In genomic region chr3:9546882-9547620, GRCm38 (mm10) we compare ENCODE assay signal across 8 mouse cellular contexts.
A peak's percentile ranks its signal among the peaks of the same experiment; 100 is the strongest.
DNase-seq lines count a peak whose midpoint lies in the region; ATAC-seq lines count a peak whose summit lies in the region.

No protein-coding gene starts in this region.

- DNase-seq in embryonic facial prominence, embryonic 11.5 days (ENCODE audit: low spot score): peak; percentile 30
- DNase-seq in embryonic facial prominence, embryonic 10.5 days (ENCODE audit: low spot score): no peak
- peak; percentile 17 for DNase-seq in liver
- no peak for DNase-seq in urinary bladder, adult 18-20 months (ENCODE audit: low spot score in 2 of 2)
- DNase-seq in layer of hippocampus, adult 9-11 months: no peak

- H3K4me2 ChIP-seq in embryonic facial prominence, embryonic 11.5 days (ENCODE audit: low read depth, low read length): no peak overlapping the region
- H3K4me2 ChIP-seq in neural tube, embryonic 12.5 days (replicated peaks): no peak overlapping the region
- no peak overlapping the region for H3K4me2 ChIP-seq in neural tube, embryonic 15.5 days
- H3K4me2 ChIP-seq in stomach, embryonic 16.5 days (ENCODE audit: low read depth, low read length): 0 out of 2 replicates have a peak overlapping the region, but pooled peaks have one; percentile 7

- no peak overlapping the region for H3K9ac ChIP-seq in embryonic facial prominence, embryonic 11.5 days (replicated peaks; ENCODE audit: low read length)
- no peak overlapping the region for H3K9ac ChIP-seq in neural tube, embryonic 12.5 days
- no peak overlapping the region for H3K9ac ChIP-seq in neural tube, embryonic 15.5 days (replicated peaks)
- H3K9ac ChIP-seq in stomach, embryonic 16.5 days (ENCODE audit: low read length): no peak overlapping the region

- WGBS in embryonic facial prominence, embryonic 11.5 days: 44% methylated on average over 15 of the region's 15 CpGs
- WGBS in embryonic facial prominence, embryonic 10.5 days: 44% methylated on average over 15 of the region's 15 CpGs
- 57% methylated on average over 15 of the region's 15 CpGs for WGBS in neural tube, embryonic 12.5 days
- 44% methylated on average over 15 of the region's 15 CpGs for WGBS in neural tube, embryonic 15.5 days
- 36% methylated on average over 15 of the region's 15 CpGs for WGBS in stomach, embryonic 16.5 days

- no peaks in the 10 kb centered on the region for H3K36me3 ChIP-seq in embryonic facial prominence, embryonic 11.5 days (replicated peaks; ENCODE audit: control insufficient read depth, insufficient read depth, low read depth, low read length)
- H3K36me3 ChIP-seq in embryonic facial prominence, embryonic 10.5 days (replicated peaks): no peaks in the 10 kb centered on the region
- H3K36me3 ChIP-seq in neural tube, embryonic 12.5 days: no peaks in the 10 kb centered on the region
- no peaks in the 10 kb centered on the region for H3K36me3 ChIP-seq in neural tube, embryonic 15.5 days
- H3K36me3 ChIP-seq in stomach, embryonic 16.5 days (ENCODE audit: control insufficient read depth, insufficient read depth, low read length): no peaks in the 10 kb centered on the region

- no peaks in the 10 kb centered on the region for H3K9me3 ChIP-seq in embryonic facial prominence, embryonic 11.5 days (replicated peaks; ENCODE audit: control insufficient read depth, low read length)
- no peaks in the 10 kb centered on the region for H3K9me3 ChIP-seq in embryonic facial prominence, embryonic 10.5 days
- H3K9me3 ChIP-seq in neural tube, embryonic 12.5 days: no peaks in the 10 kb centered on the region
- H3K9me3 ChIP-seq in neural tube, embryonic 15.5 days (replicated peaks): no peaks in the 10 kb centered on the region
- no peaks in the 10 kb centered on the region for H3K9me3 ChIP-seq in stomach, embryonic 16.5 days (replicated peaks; ENCODE audit: control insufficient read depth, low read length)

- H3K4me1 ChIP-seq in embryonic facial prominence, embryonic 11.5 days (ENCODE audit: control insufficient read depth, insufficient read depth, low read length): no peaks in the 10 kb centered on the region
- H3K4me1 ChIP-seq in embryonic facial prominence, embryonic 10.5 days: peaks cover 34% of the 10 kb centered on the region
- peaks cover 18% of the 10 kb centered on the region for H3K4me1 ChIP-seq in neural tube, embryonic 12.5 days
- peaks cover 18% of the 10 kb centered on the region for H3K4me1 ChIP-seq in neural tube, embryonic 15.5 days
- H3K4me1 ChIP-seq in stomach, embryonic 16.5 days (ENCODE audit: control insufficient read depth, insufficient read depth, low read length): peaks cover 22% of the 10 kb centered on the region

- H3K4me3 ChIP-seq in embryonic facial prominence, embryonic 11.5 days (ENCODE audit: low read depth, low read length): no peak overlapping the region
- no peak overlapping the region for H3K4me3 ChIP-seq in embryonic facial prominence, embryonic 10.5 days
- no peak overlapping the region for H3K4me3 ChIP-seq in neural tube, embryonic 12.5 days
- no peak overlapping the region for H3K4me3 ChIP-seq in neural tube, embryonic 15.5 days (replicated peaks)
- H3K4me3 ChIP-seq in stomach, embryonic 16.5 days (replicated peaks; ENCODE audit: low read length): no peak overlapping the region

- no peak overlapping the region for H3K27ac ChIP-seq in embryonic facial prominence, embryonic 11.5 days (replicated peaks; ENCODE audit: low read depth, low read length)
- H3K27ac ChIP-seq in embryonic facial prominence, embryonic 10.5 days (replicated peaks): no peak overlapping the region
- no peak overlapping the region for H3K27ac ChIP-seq in neural tube, embryonic 12.5 days
- no peak overlapping the region for H3K27ac ChIP-seq in neural tube, embryonic 15.5 days (replicated peaks)
- no peak overlapping the region for H3K27ac ChIP-seq in stomach, embryonic 16.5 days (ENCODE audit: low read length)

- no peaks in the 10 kb centered on the region for H3K27me3 ChIP-seq in embryonic facial prominence, embryonic 11.5 days (ENCODE audit: control insufficient read depth, insufficient read depth, low read length)
- no peaks in the 10 kb centered on the region for H3K27me3 ChIP-seq in embryonic facial prominence, embryonic 10.5 days (replicated peaks; ENCODE audit: low read depth, poor library complexity, severe bottlenecking)
- H3K27me3 ChIP-seq in neural tube, embryonic 12.5 days (replicated peaks): no peaks in the 10 kb centered on the region
- H3K27me3 ChIP-seq in neural tube, embryonic 15.5 days (replicated peaks): no peaks in the 10 kb centered on the region
- no peaks in the 10 kb centered on the region for H3K27me3 ChIP-seq in stomach, embryonic 16.5 days (ENCODE audit: control insufficient read depth, insufficient read depth, low read length)

- ATAC-seq in embryonic facial prominence, embryonic 11.5 days (replicated peaks; ENCODE audit: insufficient number of reproducible peaks, low FRiP score, low TSS enrichment, low read depth): no peak
- peak; percentile 19; the same call in 1 of the 2 replicates for ATAC-seq in neural tube, embryonic 12.5 days (ENCODE audit: low FRiP score, low read depth)
- no peak for ATAC-seq in neural tube, embryonic 15.5 days (ENCODE audit: low FRiP score)
- ATAC-seq in stomach, embryonic 16.5 days (ENCODE audit: insufficient read depth, low FRiP score): no peak

Comparison
In these comparisons a context has a peak if more than half of its experiments do, and no peak if none do; other contexts are left out.
1. DNase-seq: peak in embryonic facial prominence, embryonic 11.5 days (single experiment) and liver (single experiment); none in embryonic facial prominence, embryonic 10.5 days (single experiment), urinary bladder, adult 18-20 months (0 of 2) and layer of hippocampus, adult 9-11 months (single experiment).